Mouse (Mus musculus) large intestine, adult 2 months (tissue): ENCODE measurements around the gene Ivd. TPM values are rescaled to one million over a fixed set of nuclear protein-coding genes. Genes with fewer than 3 reads are reported as not detected.

ENCODE experiments used
- DNase-seq: peaks from one replicate; pipeline ENCODE4 v3.0.0-alpha.2; 2012; ENCODE audit warnings: low read depth, low spot score
- WGBS: fragments of 180-500 bp; shearing (Covaris S2); methylation state at CpG from one replicate; pipeline ENCODE4 v1.1.7; 2018; 5-methylcytosine and 5-hydroxymethylcytosine counted together
- polyA plus RNA-seq: library from polyadenylated mRNA; depleted of rRNA; stranded (reverse); fragments of >200 nt; gene quantifications from 2 replicates; pipeline ENCODE4 v1.2.3, GENCODE M21; 2012; rRNA removed

Ivd gene
- polyA plus RNA-seq: 32.8 and 37.9 TPM in 2 replicates

GRCm38 (mm10) chr2:118861454-118862339 is at the start of gene Ivd:
Gene Ivd, plus strand, starts transcription at chr2:118861954.
- peak; percentile 91 for DNase-seq
- WGBS: under 1% methylated on average over 34 of the region's 34 CpGs

- no peak for DNase-seq
- 89% methylated on average over 1 of the region's 1 CpGs for WGBS
Measured at GRCm38 (mm10) chr2:118812724-118813123, 49.0 kb upstream of the Ivd start.

- DNase-seq: peak; percentile 81
- 1% methylated on average over 49 of the region's 49 CpGs for WGBS
Measured at GRCm38 (mm10) chr2:118813981-118814836, 47.5 kb upstream of the Ivd start, which contains the start of gene Knstrn. Gene Knstrn, plus strand, starts transcription at chr2:118814003.

DNA sequence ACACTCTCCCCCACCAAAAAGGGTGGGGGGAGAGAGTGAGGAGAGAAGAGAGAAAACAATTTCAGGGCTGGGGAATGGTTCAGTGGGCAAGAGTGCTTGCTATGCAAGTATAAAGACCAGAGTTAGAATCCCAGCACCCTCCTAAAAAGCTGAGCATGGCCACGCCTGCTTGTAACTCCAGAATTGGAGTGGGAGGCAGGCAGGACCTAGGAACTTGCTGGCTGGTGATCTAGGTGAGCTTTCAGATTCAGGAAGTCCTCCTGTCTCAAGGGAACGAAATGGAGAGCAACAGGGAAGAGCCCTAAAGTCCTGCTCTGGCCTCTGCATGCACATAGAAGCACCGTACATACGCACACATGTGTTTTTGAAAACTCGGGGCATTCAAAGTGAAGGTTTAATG is 39.0 kb upstream of the Ivd start:
- DNase-seq: no peak
- 89% methylated on average over 5 of the region's 5 CpGs for WGBS

DNA sequence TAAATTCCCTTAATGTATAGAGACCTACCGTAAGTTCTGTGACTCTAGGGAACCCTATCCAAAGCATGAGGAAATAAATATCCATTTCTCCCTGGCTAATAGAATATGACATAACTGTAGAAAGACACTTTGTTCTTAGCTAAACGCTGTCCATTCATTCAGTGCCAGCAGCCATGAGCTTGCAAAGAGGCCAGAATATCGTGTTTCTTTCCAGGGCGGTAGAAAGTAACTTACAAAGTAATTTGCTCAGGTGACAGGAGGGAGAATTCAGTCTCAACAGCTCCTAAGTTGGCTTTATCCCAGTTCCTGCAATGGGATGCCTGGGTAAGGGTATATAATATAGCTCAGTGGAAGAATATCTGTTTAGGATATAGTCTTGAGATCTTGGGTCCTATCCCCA is 37.4 kb upstream of the Ivd start:
- DNase-seq: no peak
- 96% methylated on average over 4 of the region's 4 CpGs for WGBS

DNA sequence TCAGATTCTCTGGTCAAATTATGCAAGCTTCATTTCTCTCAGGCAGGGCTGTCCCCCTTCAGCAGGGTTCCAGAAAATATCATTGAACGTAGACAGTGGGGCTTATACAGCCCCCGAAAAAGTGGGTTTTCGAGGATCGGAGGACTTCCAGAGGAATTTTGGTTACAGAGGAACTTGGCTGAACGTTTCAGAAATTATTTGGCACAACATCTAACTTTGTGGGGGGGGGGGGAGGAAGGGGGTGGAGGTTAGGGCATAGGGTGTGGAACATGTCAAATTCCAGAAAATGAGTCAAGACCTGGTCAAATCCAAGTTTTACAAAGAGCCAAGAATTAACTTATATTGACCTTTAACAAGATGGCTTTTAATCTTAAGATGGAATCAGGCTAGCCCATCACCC is 32.7 kb upstream of the Ivd start:
- DNase-seq: no peak
- 84% methylated on average over 5 of the region's 5 CpGs for WGBS

- WGBS: 92% methylated on average over 6 of the region's 6 CpGs
- no peak for DNase-seq
Measured at GRCm38 (mm10) chr2:118834061-118834460, 27.7 kb upstream of the Ivd start.

- WGBS: 76% methylated on average over 6 of the region's 6 CpGs
- DNase-seq: no peak
Measured at GRCm38 (mm10) chr2:118835115-118835514, 26.6 kb upstream of the Ivd start.

GRCm38 (mm10) chr2:118838330-118838729 is 23.4 kb upstream of the Ivd start:
- 34% methylated on average over 5 of the region's 5 CpGs for WGBS

DNA sequence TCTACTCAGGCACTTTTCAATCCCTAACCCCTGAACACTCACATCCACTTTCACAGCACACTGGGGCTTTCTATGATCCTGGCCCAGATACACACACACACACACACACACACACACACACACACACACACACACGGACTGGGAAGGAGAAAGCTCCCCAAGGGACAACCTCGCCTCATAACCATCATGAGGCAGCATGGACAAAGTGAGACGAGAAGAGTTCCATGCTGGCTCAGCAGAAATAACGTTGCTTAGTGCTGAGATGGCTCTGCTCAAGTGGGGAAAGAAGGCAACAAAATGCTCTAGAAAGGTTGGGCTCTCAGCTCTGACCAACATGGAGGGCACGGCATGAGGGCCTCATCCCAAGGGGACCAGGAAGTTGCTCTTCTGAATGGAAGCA is 20.6 kb upstream of the Ivd start:
- WGBS: 69% methylated on average over 5 of the region's 5 CpGs

More at GRCm38 (mm10) chr2:118838330-118838729, 23.4 kb upstream of the Ivd start:
- DNase-seq: no peak

DNA sequence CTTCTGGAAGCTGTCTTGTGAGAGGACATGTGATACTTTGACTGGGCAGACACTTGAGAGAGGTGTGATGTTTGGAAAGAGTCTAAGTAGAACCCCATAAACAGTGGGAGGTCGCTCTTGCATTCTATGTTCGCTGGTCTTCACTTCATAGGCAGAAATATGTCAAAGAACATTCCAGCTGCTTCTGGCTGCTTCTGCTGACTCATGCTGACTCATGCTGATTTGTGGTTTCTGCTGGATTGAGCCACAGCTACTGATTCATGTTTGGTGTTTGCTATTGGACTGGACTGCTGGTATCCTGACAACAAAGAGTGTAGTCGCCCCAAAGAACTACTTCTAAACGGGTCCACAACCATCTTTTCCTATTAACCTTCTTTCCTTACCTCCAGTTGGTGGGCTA is 20.0 kb upstream of the Ivd start:
- DNase-seq: no peak
- 76% methylated on average over 4 of the region's 4 CpGs for WGBS

More for the DNA sequence above, 20.6 kb upstream of the Ivd start:
- DNase-seq: no peak

DNA sequence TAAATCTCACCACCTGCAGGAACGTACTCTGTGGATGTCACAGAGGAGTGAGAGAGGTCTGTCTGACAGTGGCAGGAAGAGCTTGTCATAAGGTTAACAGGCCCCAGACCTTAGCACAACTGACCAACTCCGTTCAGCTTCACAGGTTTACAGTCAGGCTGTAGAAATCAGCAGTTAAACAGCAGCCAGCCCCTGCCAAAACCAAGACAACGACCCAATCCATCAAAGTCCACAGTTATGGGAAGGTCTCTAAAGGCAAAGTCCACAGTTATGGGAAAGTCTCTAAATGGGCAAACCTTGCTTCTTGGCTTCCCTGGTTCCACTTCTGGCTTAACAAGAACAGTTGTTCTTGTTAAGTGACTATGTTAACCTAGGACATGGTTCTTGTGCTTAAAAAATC is 17.3 kb upstream of the Ivd start:
- DNase-seq: no peak
- 48% methylated on average over 3 of the region's 3 CpGs for WGBS

DNA sequence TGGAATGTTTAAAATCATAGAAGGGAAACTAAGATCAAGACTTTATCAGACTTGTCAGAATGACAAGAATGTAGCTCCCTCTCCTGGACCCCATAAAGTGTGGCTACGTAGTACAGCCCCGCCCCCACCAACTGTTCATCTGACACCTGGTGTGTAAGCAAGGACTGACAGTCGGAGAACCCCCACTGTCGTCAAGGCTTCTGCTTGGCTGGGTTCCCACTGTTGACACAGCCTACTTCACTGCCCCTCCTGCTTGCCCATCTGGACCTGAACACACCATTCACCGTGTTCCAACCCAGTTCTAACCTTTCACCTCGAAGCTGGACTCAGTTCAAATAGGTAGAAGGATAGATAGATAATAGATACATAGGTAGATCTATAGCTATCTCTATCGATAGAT is 15.5 kb upstream of the Ivd start:
- 16% methylated on average over 7 of the region's 7 CpGs for WGBS
- no peak for DNase-seq

DNA sequence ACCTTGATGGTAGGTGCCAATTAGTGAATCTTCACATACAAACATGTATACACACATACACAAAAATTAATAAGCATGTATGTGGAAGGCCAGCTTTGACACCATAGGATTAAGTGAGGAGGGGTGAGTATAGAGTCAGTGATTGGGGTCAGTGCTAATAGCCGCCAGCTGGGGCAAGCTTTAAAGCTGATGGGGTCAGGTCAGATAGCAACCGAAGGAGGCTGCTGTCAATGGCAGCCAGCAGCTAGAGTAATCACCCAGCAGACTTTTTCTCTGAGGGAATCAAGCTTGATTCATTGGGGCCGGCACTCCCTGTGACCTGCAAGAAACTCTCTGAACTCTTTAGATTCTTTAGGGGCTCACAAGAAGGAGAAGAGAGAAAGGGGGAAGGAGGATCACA is 10.0 kb upstream of the Ivd start:
- WGBS: 63% methylated on average over 3 of the region's 3 CpGs
- DNase-seq: no peak

GRCm38 (mm10) chr2:118862340-118862675 is 554 bp downstream of the Ivd start:
- no peak for DNase-seq

DNA sequence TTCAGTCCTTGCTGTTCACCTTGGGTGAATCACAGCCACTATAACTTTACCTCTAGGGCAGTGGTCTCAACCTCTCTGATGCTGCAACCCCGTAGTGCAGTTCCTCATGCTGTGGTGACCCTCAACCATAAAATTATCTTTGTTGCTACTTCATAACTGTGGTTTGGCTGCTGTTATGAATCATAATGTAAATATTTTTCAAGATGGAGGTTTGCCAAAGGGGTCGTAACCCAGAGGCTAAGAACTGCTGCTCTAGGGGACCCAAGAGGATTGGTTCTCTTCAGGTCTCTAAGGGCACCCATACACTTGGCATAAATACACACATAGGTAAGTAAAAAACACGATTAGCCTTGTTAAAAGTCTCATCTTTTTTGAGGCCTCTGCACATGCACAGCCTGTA is 8.8 kb downstream of the Ivd start:
- 30% methylated on average over 3 of the region's 3 CpGs for WGBS

More at GRCm38 (mm10) chr2:118862340-118862675, 554 bp downstream of the Ivd start:
- 8% methylated on average over 2 of the region's 3 CpGs for WGBS

DNA sequence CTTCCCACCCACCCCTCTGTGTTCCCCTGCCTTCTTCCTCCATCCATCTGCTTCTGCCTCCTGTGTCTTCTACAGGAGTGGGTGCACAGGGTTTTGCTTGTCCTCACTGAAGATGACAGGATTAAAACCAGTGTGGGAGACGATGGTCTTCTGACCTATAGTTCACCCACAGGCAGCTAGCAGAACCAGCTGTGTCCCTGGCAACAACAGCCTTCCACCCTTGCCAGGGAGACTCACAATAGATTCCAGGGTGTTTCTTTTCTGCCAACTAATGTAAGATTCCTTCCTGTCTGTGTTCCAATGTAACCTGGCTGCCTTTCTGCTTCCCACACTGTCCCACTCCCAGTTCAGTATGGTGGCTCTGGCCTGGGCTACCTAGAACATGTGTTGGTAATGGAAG is 9.3 kb downstream of the Ivd start:
- no peak for DNase-seq
- WGBS: 60% methylated on average over 1 of the region's 1 CpGs

More for the DNA sequence above, 8.8 kb downstream of the Ivd start:
- DNase-seq: no peak

DNA sequence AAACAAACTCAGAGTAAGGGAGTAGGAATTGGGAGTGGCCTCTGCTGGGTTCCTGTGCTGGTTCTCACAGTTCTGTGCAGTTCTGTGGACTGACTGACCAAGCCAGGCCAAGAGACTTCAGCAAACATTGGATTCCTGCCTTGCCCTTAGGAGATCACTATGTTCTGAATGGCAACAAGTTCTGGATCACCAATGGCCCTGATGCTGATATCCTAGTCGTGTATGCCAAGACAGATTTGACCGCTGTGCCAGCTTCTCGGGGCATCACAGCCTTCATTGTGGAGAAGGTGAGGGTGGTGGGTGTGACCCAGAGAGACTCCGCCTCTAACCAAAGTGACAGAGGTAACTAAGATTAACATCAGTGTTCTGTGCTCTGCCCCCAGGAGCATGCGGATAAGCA is 11.3 kb downstream of the Ivd start:
- no peak for DNase-seq
- 81% methylated on average over 5 of the region's 5 CpGs for whole genome bisulfite sequencing

- no peak for DNase-seq
- 34% methylated on average over 6 of the region's 6 CpGs for WGBS
Measured at GRCm38 (mm10) chr2:118873890-118874430, 12.2 kb downstream of the Ivd start.

- no peak for DNase-seq
- 92% methylated on average over 8 of the region's 8 CpGs for WGBS
Measured at GRCm38 (mm10) chr2:118875316-118875715, 13.6 kb downstream of the Ivd start.
